Mouse (Mus musculus) lung, adult 2 months (tissue): Measurements from ENCODE around the gene Cd83.

Experiments used
- CTCF ChIP-seq: fragments of 200-500 bp; IDR thresholded peaks from 2 replicates; pipeline ENCODE4 v1.5.1; 2011; ENCODE audit warnings: mild to moderate bottlenecking, low read length, control low read depth; ENCODE audit not compliant: insufficient read depth
- POLR2A ChIP-seq: fragments of 200-500 bp; IDR thresholded peaks from 2 replicates; pipeline ENCODE4 v1.6.1; 2011; ENCODE audit warnings: low read depth, mild to moderate bottlenecking, control low read depth, low read length, borderline replicate concordance; ENCODE audit errors: extremely low read depth

GRCm38 (mm10) chr13:43761156-43761855 lies 23.3 kb upstream of the Cd83 start:
- TF ChIP-seq CTCF = no peak
- TF ChIP-seq POLR2A = no peak
